Mouse (Mus musculus) gastrocnemius, adult 2 months (tissue): ENCODE measurements at regions not wholly inside any gene's neighbourhood (a gene's known extent, or its start where the extent isn't known, plus 50 kb on each side); places are given as distances from the start of the nearest gene placed in this dataset.

Experiments
- DNase-seq: peaks from one replicate; pipeline ENCODE4 v3.0.0; 2022
- H3K27ac ChIP-seq: fragments of 200-600 bp; 2 replicates; pipeline ENCODE4 v1.8.1; 2022; ENCODE audit warnings: mild to moderate bottlenecking
- H3K4me3 ChIP-seq: fragments of 200-600 bp; 2 replicates; pipeline ENCODE4 v1.8.1; 2022; ENCODE audit warnings: mild to moderate bottlenecking, moderate library complexity
- CTCF ChIP-seq: fragments of 200-600 bp; IDR thresholded peaks from 2 replicates; pipeline ENCODE4 v1.8.1; 2022; ENCODE audit warnings: antibody characterized with exemption, mild to moderate bottlenecking, moderate library complexity
- intact Hi-C: fragments of 180-260 bp; cut with DNase I; formaldehyde crosslinking; loops from one replicate; pipeline ENCODE4 v1.15.1; 2025

DNA sequence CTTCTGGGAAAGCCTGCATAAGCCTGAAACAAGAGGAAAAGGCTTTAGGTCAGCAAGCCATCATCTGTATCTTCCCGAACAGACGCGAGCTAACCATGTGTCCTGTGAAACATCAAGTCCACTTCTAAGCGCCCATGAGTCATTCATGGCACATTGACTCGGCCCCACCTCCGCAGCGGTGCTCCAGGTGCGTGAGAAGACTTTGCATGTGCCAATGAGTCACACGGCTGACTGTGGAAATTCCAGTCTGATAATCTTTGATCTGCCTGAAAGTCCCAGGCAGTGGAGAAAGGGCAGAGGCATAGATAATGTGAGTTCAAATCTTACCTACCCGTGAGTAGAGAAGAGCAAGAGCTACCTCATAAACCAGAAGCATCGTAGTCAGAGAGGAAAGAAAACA, 137.8 kb downstream of the Pfkfb3 start:
- no peak for TF ChIP-seq CTCF
- DNase-seq: no peak
- Histone ChIP-seq H3K4me3 (no peak overlapping the region), H3K27ac (no peak overlapping the region)
- intact Hi-C loops: no loop called here

DNA sequence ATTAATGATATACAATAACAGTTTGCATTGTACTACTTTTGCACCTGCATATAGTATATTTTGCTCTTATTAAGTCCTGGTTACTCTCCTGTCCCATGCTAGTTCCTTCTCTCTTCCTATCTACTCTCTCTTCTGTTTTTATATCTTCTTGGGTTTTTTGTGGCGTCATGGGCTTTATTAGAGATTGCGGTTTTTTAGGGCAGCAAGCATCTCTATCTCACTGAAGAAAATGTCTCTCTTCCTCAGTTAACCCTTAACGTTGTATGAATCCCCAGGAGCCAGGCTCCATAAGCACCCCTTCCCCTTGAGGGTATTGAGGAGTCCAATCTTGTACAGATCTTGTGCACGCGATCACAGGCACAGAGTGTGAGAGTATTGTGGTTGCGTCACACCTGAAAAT, 141.4 kb downstream of the Pfkfb3 start:
- no peak for DNase-seq
- Histone ChIP-seq H3K4me3 (no peak overlapping the region), H3K27ac (no peak overlapping the region)
- no peak for TF ChIP-seq CTCF
- intact Hi-C loops: no loop called here

DNA sequence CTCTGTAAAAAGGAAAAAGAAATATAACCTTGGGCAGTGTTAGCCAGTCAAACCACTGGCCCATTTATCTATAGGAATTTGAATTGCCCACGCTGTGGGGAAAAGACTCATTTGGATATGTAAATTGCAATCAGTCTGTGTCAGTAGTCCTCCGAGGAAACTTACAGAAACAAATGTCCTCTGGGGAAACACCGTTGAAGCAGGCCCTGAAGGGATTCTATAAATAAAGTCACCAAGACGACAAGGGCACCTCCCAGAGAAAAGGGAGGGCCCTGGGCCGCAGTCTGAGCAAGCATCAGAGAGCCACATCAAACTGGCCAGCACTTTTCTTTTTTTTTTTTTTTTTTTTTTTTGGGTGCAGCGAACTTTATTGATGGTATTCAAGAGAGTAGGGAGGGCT, 145.4 kb downstream of the Pfkfb3 start:
- no peak for TF ChIP-seq CTCF

DNA sequence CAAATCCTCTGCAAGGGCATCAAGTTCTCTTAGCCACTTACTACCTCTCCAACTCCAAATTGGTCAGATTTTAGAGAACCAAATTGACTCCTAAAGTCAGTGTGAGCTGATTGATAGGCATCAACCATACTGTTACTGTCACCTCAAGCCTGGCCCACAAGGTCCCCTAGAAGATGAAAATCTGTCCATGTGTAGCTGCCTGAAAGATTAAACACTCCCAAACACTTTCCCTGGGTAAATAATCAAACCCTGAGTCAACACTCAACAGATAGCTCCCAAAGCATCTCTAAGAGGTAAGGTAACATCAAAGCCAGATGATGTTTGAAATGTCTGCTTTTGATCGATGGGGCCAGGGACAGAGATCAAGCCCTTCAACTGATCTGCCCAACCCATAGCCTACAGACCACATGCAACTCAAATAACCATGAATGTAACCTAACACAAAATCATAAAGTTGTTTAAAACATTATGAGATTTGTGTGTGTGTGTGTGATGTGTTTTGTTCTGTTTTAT, 147.7 kb downstream of the Pfkfb3 start:
- Histone ChIP-seq H3K27ac (no peak overlapping the region), H3K4me3 (no peak overlapping the region)
- TF ChIP-seq CTCF: no peak
- no peak for DNase-seq
- intact Hi-C loops: no loop called here

More for the DNA sequence above, 145.4 kb downstream of the Pfkfb3 start:
- no peak overlapping the region for H3K27ac ChIP-seq
- no peak for DNase-seq
- intact Hi-C loops: no loop called here
- no peak overlapping the region for H3K4me3 ChIP-seq

DNA sequence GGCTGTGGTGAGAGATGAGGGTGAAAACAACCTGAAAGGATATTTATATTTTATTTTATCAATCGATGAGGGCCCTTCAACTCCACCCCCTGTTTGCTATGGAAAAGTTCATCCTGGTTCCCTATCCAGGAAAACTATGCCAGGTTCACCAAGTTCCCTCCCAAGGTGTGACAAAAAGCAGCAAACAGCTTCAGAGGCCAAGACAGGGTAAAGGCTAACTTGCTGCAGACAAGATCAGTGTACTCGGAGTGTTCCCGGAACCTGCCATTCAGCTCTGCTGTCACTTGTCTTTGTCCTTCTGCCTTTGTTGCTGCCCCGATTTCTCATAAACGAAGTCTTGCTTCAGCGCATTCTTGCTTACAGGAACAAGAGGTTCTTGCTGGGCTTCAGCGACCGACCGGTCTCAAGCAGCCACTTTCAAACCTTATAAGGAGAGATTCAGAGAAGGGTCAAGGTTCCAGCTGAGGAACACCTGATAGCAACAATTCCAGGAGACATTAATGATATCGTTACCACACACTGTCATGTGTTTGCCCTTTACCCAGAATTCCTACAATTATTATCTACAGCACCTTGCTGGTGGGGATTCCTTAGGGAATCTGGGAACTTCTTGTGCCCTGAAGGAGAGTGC, 151.5 kb downstream of the Pfkfb3 start:
- no peak overlapping the region for H3K4me3 ChIP-seq
- intact Hi-C loops: no loop called here
- TF ChIP-seq CTCF: no peak
- no peak for DNase-seq
- no peak overlapping the region for H3K27ac ChIP-seq

DNA sequence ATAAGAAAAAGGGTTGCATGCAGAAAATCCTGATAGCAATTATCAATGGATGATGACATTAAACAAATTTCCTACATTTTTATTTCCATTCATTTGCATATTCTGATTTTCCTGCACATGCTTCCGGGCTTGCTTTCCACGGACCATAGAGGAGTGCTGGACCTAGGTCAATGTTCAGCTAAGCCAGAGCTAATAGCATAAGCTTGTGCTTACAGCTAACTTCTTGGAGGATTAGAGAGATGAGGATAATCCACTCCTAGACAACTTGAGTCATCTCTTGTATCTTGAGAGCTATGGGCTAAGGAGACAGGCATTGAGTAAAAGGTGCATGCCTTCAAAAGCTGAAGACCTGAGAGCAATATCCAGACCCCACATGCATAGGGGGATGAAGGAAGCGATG, 154.5 kb downstream of the Pfkfb3 start:
- Histone ChIP-seq H3K27ac (no peak overlapping the region), H3K4me3 (no peak overlapping the region)
- intact Hi-C loops: no loop called here
- no peak for DNase-seq
- no peak for TF ChIP-seq CTCF

DNA sequence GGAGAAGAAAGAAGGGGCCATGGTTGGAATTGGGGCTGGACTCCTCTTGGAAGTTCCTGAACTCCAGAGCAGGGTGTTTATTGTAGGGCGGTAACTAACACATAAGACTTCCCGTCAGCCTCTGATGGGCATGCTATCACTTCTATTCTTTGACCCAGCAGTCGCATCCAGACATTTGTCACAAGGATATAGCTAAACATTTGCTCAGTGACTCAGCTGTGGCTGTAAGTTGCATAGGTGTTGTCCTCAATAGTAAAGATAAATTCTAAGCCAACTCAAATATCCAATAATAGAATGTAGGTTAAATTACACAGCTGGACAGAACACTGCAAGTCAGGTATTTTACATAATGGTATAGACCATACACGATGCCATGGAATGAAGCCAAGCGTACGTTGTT, 154.9 kb downstream of the Pfkfb3 start:
- Histone ChIP-seq H3K27ac (no peak overlapping the region), H3K4me3 (no peak overlapping the region)
- no peak for TF ChIP-seq CTCF
- no peak for DNase-seq
- intact Hi-C loops: no loop called here

DNA sequence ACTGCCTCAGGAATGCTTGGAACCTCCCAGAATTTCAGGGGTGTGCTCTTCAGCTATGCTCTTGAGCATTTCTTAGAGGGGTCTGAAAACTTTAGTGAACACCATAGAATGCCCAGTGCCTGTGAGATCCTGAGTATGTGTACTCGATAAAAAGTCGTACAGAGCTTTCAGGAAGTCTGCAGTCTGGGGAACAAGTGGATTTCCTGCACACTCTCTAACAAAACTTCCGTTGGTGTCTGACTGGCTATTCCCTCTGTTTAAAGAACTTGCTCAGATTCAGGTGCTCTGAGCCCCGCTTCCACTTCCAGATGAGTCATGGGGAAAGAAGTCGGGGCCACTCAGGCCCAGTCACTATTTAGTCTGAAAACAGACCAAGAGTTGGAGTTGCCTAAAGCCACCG, 155.5 kb downstream of the Pfkfb3 start:
- intact Hi-C loops: no loop called here
- no peak for DNase-seq
- H3K27ac ChIP-seq: no peak overlapping the region
- H3K4me3 ChIP-seq: no peak overlapping the region
- TF ChIP-seq CTCF: no peak

DNA sequence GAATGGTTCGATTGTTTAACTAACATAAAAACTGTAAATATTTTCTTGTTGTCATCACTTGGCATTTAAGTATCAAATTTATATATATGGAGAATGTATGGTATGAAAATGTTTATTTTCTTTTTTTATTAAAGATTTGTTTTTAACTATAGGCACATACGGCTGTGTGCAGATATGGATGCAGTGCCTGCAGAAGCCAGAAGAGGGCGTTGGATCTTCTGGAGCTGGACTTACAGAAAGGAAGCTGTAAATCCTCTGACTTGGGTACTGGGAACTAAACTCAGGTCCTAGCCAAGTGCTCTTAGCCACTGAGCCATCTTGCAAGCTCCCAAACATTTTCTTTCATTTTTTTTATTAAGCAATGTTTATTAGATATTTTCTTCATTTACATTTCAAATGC, 157.0 kb downstream of the Pfkfb3 start:
- intact Hi-C loops: no loop called here
- TF ChIP-seq CTCF: peak; percentile 29; the same call in 1 of the 2 replicates
- H3K27ac ChIP-seq: no peak overlapping the region
- DNase-seq: no peak
- H3K4me3 ChIP-seq: no peak overlapping the region

DNA sequence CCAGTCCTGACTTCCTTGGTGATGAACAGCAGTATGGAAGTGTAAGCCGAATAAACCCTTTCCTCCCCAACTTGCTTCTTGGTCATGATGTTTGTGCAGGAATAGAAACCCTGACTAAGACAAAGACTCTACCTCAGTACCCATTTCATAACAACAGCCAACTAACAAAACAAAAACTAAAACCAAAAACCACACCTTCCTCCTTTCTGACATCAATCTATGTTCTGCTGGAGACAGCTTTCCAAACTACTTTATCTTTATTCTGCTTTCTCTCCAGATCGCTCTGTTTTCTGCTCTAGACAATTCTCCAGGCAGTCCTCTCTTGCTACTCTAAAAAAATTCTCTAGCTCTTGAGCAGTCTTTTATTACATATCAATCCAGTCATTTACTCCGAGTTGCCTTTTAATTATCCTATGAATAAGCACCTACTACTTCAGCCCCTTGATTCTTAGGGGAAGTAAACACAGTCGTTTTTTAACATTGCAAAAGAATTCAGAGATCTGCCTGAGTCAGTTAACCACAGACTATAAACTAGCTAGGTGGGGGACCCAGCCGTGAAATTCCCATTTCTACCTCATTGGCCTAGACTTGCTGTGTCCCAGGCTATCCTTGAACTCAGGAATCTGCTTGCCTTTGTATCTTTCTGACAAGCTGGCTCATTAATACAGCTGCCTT, 159.1 kb downstream of the Pfkfb3 start:
- no peak for DNase-seq
- Histone ChIP-seq H3K4me3 (no peak overlapping the region), H3K27ac (no peak overlapping the region)
- intact Hi-C loops: loop anchor here (5.0 kb wide), 1 partner anchor 37 kb away; no protein-coding TSS in a partner anchor
- TF ChIP-seq CTCF: no peak

DNA sequence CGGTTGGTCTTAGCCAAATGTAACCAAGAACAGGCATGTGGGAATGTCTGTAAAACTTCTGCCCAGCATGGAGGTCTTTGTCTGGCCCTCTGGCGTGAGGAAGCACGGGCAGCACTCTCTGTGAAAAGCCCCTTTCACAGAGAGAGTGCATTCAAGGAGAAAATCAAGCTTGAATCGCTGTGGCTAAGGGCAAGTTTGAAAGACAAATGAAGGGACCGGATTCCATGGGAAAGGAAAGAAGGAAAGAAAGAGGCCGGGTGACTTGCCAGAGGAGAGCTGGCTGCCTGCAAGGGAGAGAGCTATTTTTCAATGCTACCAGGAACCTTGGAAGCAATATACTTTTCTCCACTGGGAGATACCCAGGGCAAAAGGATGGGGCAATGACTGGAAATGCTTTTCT, 162.2 kb downstream of the Pfkfb3 start:
- H3K27ac ChIP-seq: peak overlapping the region; percentile 41; the same call in 1 of the 2 replicates
- no peak for DNase-seq
- TF ChIP-seq CTCF: no peak
- no peak overlapping the region for H3K4me3 ChIP-seq
- intact Hi-C loops: loop anchor here (5.0 kb wide), 1 partner anchor 41 kb away; no protein-coding TSS in a partner anchor

DNA sequence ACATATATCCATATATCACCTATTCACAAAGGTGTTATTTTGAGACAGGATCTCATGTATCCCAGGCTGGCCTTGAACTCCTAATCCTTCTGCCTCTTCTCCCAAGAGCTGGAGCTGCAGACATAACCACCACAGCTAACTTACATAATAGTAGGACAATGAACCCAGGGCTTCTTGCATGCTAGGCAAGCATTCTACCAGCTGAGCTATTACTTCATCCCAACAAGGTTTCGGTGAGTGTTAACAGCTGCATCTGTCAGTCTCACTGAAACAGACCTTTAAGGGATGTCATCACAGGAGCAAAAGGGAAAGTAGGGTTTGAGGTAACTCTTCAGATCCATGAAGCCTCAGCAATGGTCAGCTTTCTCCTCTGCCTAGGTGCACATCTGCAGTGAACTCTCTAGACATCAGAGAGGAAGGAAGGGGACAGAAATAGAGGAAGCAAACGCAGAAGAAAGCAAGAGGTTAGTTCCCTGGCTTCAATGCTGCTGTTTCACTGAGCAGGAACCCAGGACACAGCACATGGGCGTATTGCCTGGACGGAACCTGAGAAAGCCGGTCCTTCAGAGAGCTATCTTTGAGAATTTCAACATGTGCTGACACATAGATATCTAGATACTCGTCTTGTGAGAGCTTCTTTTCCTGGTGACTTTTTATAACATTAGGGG, 163.1 kb downstream of the Pfkfb3 start:
- Histone ChIP-seq H3K27ac (peak overlapping the region; percentile 72), H3K4me3 (no peak overlapping the region)
- no peak for TF ChIP-seq CTCF
- peak; percentile 65 for DNase-seq
- intact Hi-C loops: loop anchor here (5.0 kb wide), 1 partner anchor 42 kb away; no protein-coding TSS in a partner anchor

DNA sequence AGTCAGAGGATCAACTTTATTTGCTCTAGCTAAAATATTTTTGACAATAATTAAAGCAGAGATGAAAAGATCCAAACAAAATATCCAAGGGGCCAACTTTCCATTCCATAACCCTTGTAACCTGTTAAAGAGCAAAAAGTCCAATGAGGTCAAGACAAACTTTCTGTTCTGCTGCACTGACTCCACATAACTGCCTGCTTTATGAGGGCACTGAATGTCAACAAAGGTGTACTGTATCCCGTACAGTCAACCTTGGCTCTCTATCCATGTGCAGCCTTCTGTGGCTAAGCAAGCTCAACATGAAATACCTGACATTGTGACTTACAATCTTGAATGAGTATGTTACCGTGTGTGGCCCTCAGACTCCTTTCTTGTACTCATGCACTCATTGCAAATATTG, 166.3 kb downstream of the Pfkfb3 start:
- TF ChIP-seq CTCF: no peak
- Histone ChIP-seq H3K4me3 (no peak overlapping the region), H3K27ac (no peak overlapping the region)
- no peak for DNase-seq
- intact Hi-C loops: no loop called here
